Mouse (Mus musculus): ENCODE data around the gene Galnt17.

- TF ChIP-seq E2F4 (IDR thresholded peaks at IDR 0.05; ENCODE audit: insufficient read depth) (no peak), POLR2A (IDR thresholded peaks at IDR 0.05; ENCODE audit: insufficient read length, low read depth) (no peak), POLR2AphosphoS2 (IDR thresholded peaks at IDR 0.05; ENCODE audit: insufficient read length, low read depth) (no peak)
These were observed 450.1 kb downstream of the Galnt17 start for GRCm38 (mm10) chr5:130858148-130858547.

All from myocyte (in vitro differentiated cells).